Mouse (Mus musculus) hindbrain, embryonic 16.5 days (tissue): Measurements from ENCODE around the gene Slu7. TPM values are rescaled to one million over a fixed set of nuclear protein-coding genes. Genes with fewer than 3 reads are reported as not detected.

ENCODE experiments used
- ATAC-seq: fragments of 200-750 bp; cut with Nextera tagmentation; 2 replicates; pipeline ENCODE4 v1.8.0; 2017; ENCODE audit warnings: moderate TSS enrichment, moderate library complexity
- H3K27ac ChIP-seq: fragments of 300-500 bp; sonication (generic); 2 replicates; pipeline ENCODE4 v1.5.1; 2014; ENCODE audit warnings: low read depth, mild to moderate bottlenecking, control low read depth, low read length, moderate library complexity
- H3K27me3 ChIP-seq: fragments of 300-500 bp; sonication (generic); replicated peaks from 2 replicates; pipeline ENCODE4 v1.6.1; 2014; ENCODE audit warnings: low read length; ENCODE audit not compliant: control insufficient read depth, insufficient read depth
- H3K36me3 ChIP-seq: fragments of 300-500 bp; sonication (generic); 2 replicates; pipeline ENCODE4 v1.6.1; 2014; ENCODE audit warnings: mild to moderate bottlenecking, low read length, moderate library complexity, mixed read lengths; ENCODE audit not compliant: control insufficient read depth, insufficient read depth
- H3K4me1 ChIP-seq: fragments of 300-500 bp; sonication (generic); 2 replicates; pipeline ENCODE4 v1.6.1; 2014; ENCODE audit warnings: low read depth, low read length; ENCODE audit not compliant: control insufficient read depth, insufficient read depth
- H3K4me2 ChIP-seq: fragments of 300-500 bp; sonication (generic); 2 replicates; pipeline ENCODE4 v1.6.1; 2014; ENCODE audit warnings: mild to moderate bottlenecking, low read length, control low read depth, moderate library complexity
- H3K4me3 ChIP-seq: fragments of 300-500 bp; sonication (generic); 2 replicates; pipeline ENCODE4 v1.5.1; 2014; ENCODE audit warnings: mild to moderate bottlenecking, low read length, control low read depth, moderate library complexity
- H3K9ac ChIP-seq: fragments of 300-500 bp; sonication (generic); 2 replicates; pipeline ENCODE4 v1.6.1; 2014; ENCODE audit warnings: low read depth, mild to moderate bottlenecking, control low read depth, low read length, moderate library complexity
- H3K9me3 ChIP-seq: fragments of 300-500 bp; sonication (generic); 2 replicates; pipeline ENCODE4 v1.6.1; 2014; ENCODE audit warnings: mild to moderate bottlenecking, low read length, moderate library complexity; ENCODE audit not compliant: control insufficient read depth
- WGBS: fragments of 180-500 bp; shearing (Covaris S2); extraction: QIAGEN DNeasy Blood & Tissue Kit; methylation state at CpG from one replicate; pipeline ENCODE4 v1.1.7; 2014; 5-methylcytosine and 5-hydroxymethylcytosine counted together
- polyA plus RNA-seq: library from polyadenylated mRNA; unstranded; fragments of >200 nt; fragmentation: Nextera tagmentation; extraction: Ambion mirVana; gene quantifications from 2 replicates; pipeline ENCODE4 v1.2.1, GENCODE M21; 2015

Slu7 gene
- polyA plus RNA-seq, result 54.4 and 55.2 TPM in 2 replicates

- Histone ChIP-seq H3K4me2 (peak within 1 kb of the TSS; percentile 80), H3K4me1 (peaks cover 10% of the 10 kb centered on the region), H3K9ac (peak within 1 kb of the TSS; percentile 78), H3K4me3 (peak within 1 kb of the TSS; percentile 93), H3K9me3 (no peaks in the 10 kb centered on the region), H3K27me3 (no peaks in the 10 kb centered on the region), H3K36me3 (peaks cover 5% of the 10 kb centered on the region; the same call in 1 of the 2 replicates), H3K27ac (peak within 1 kb of the TSS; percentile 16; the same call in 1 of the 2 replicates)
- WGBS, result 8% methylated on average over 38 of the region's 38 CpGs
- peak; percentile 89 for ATAC-seq
Measured at GRCm38 (mm10) chr11:43433254-43434023, at the start of gene Slu7. Slu7 (plus strand) TSS chr11:43433744.

DNA sequence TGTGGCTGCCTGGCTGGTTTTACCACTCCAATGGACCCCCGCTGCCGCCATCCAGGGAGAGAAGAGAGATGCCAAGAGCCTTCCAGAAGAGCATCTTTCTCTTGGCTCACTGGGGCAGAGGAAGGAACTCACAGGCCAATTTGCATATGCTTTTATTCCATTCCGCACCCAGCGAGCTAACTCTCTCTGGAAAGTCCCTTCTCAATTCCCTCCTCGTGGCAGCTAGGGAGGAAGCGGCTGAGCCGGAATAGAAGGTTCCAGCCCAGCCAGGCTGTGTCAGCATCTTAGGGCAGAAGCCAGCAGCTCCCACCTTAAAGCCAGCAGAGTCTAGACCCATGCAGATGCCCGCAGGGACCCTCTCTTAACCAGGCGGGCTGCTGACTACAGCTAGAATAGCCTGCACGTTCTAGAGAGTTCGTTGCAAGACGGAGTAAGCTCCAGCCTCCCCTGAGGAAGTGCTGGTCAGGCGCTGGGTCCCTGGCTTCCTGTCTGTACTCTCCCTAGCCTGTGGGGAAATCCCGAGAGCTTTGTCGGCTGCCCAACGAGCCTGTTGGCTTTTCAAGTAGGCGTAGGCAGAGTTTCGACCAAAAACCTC, 48.4 kb upstream of the Slu7 start:
- Histone ChIP-seq H3K9ac (peak overlapping the region; percentile 52), H3K4me3 (peak overlapping the region; percentile 37), H3K4me2 (peak overlapping the region; percentile 64), H3K27ac (peak overlapping the region; percentile 73), H3K4me1 (peaks cover 7% of the 10 kb centered on the region), H3K9me3 (no peaks in the 10 kb centered on the region), H3K27me3 (no peaks in the 10 kb centered on the region), H3K36me3 (no peaks in the 10 kb centered on the region)
- WGBS, result 2% methylated on average over 18 of the region's 18 CpGs
- ATAC-seq, result peak; percentile 88

- Histone ChIP-seq H3K4me3 (peak overlapping the region; percentile 37), H3K4me2 (peak overlapping the region; percentile 64), H3K27me3 (no peaks in the 10 kb centered on the region), H3K9ac (peak overlapping the region; percentile 52; the same call in 1 of the 2 replicates), H3K36me3 (no peaks in the 10 kb centered on the region), H3K9me3 (no peaks in the 10 kb centered on the region), H3K4me1 (peaks cover 7% of the 10 kb centered on the region), H3K27ac (peak overlapping the region; percentile 73)
- peak; percentile 88 for ATAC-seq
- 4% methylated on average over 8 of the region's 8 CpGs for WGBS
Measured at GRCm38 (mm10) chr11:43385716-43386115, 47.8 kb upstream of the Slu7 start.

GRCm38 (mm10) chr11:43387004-43387880, 46.3 kb upstream of the Slu7 start:
- Histone ChIP-seq H3K4me2 (no peak overlapping the region), H3K27me3 (no peaks in the 10 kb centered on the region), H3K9ac (no peak overlapping the region), H3K36me3 (no peaks in the 10 kb centered on the region), H3K4me3 (no peak overlapping the region), H3K27ac (no peak overlapping the region), H3K4me1 (peaks cover 7% of the 10 kb centered on the region), H3K9me3 (no peaks in the 10 kb centered on the region)
- WGBS, result 96% methylated on average over 14 of the region's 14 CpGs
- no peak for ATAC-seq

- Histone ChIP-seq H3K9ac (no peak overlapping the region), H3K36me3 (no peaks in the 10 kb centered on the region), H3K27me3 (no peaks in the 10 kb centered on the region), H3K4me2 (no peak overlapping the region), H3K9me3 (no peaks in the 10 kb centered on the region), H3K4me3 (no peak overlapping the region), H3K4me1 (peaks cover 7% of the 10 kb centered on the region), H3K27ac (no peak overlapping the region)
- ATAC-seq, result no peak
- 86% methylated on average over 21 of the region's 21 CpGs for WGBS
Measured at GRCm38 (mm10) chr11:43388122-43389097, 45.1 kb upstream of the Slu7 start.

DNA sequence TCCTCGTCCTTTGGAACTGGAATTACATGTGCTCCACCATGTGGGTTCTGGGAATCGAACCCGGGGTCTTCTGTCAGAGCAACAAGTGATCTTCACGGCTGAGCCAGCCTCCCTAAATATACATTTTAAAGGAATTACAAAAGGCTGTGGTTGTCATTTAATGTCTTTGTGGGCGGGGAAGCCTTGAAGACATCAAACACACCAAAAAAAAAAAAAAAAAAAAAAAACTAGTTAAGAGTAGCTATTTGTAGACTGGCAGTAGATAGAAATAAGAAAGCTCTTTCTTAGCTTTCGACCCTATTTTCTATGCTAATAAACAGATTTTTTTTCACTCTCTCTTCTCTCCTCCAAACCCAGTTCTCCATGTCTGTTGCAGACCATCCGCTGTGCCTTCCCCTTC, 44.4 kb upstream of the Slu7 start:
- Histone ChIP-seq H3K4me2 (no peak overlapping the region), H3K27me3 (no peaks in the 10 kb centered on the region), H3K9me3 (no peaks in the 10 kb centered on the region), H3K4me1 (peaks cover 7% of the 10 kb centered on the region), H3K4me3 (no peak overlapping the region), H3K27ac (no peak overlapping the region), H3K9ac (no peak overlapping the region), H3K36me3 (no peaks in the 10 kb centered on the region)
- 86% methylated on average over 7 of the region's 7 CpGs for WGBS
- ATAC-seq, result no peak

- no peaks in the 10 kb centered on the region for H3K4me1 ChIP-seq
- no peak overlapping the region for H3K4me3 ChIP-seq
- H3K4me2 ChIP-seq, result no peak overlapping the region
- ATAC-seq, result no peak
- H3K9me3 ChIP-seq, result no peaks in the 10 kb centered on the region
- H3K27me3 ChIP-seq, result no peaks in the 10 kb centered on the region
- WGBS, result 53% methylated on average over 2 of the region's 2 CpGs
- no peaks in the 10 kb centered on the region for H3K36me3 ChIP-seq
- H3K9ac ChIP-seq, result no peak overlapping the region
- H3K27ac ChIP-seq, result no peak overlapping the region
Measured at GRCm38 (mm10) chr11:43392757-43393156, 40.8 kb upstream of the Slu7 start.

- no peaks in the 10 kb centered on the region for H3K9me3 ChIP-seq
- WGBS, result 93% methylated on average over 4 of the region's 4 CpGs
- ATAC-seq, result no peak
- no peaks in the 10 kb centered on the region for H3K36me3 ChIP-seq
- no peaks in the 10 kb centered on the region for H3K27me3 ChIP-seq
- H3K9ac ChIP-seq, result no peak overlapping the region
- H3K27ac ChIP-seq, result no peak overlapping the region
- H3K4me3 ChIP-seq, result no peak overlapping the region
- no peak overlapping the region for H3K4me2 ChIP-seq
- no peaks in the 10 kb centered on the region for H3K4me1 ChIP-seq
Measured at GRCm38 (mm10) chr11:43393325-43393724, 40.2 kb upstream of the Slu7 start.
